Mouse (Mus musculus) gastrocnemius, adult 2 months (tissue): ENCODE measurements at regions not wholly inside any gene's neighbourhood (a gene's known extent, or its start where the extent isn't known, plus 50 kb on each side); places are given as distances from the start of the nearest gene placed in this dataset.
A peak's percentile ranks its signal among the peaks of the same experiment; 100 is the strongest.
"Not testable (repeated sequence)": the region's sequence is repeated elsewhere in the genome, so short reads cannot be mapped to it uniquely, and the experiment has no call there.

Experiments used
- DNase-seq: peaks from one replicate; pipeline ENCODE4 v3.0.0; 2022
- H3K27ac ChIP-seq: fragments of 200-600 bp; 2 replicates; pipeline ENCODE4 v1.8.1; 2022; ENCODE audit warnings: mild to moderate bottlenecking
- H3K4me3 ChIP-seq: fragments of 200-600 bp; 2 replicates; pipeline ENCODE4 v1.8.1; 2022; ENCODE audit warnings: mild to moderate bottlenecking, moderate library complexity
- CTCF ChIP-seq: fragments of 200-600 bp; IDR thresholded peaks from 2 replicates; pipeline ENCODE4 v1.8.1; 2022; ENCODE audit warnings: antibody characterized with exemption, mild to moderate bottlenecking, moderate library complexity
- intact Hi-C: fragments of 180-260 bp; cut with DNase I; formaldehyde crosslinking; loops from one replicate; pipeline ENCODE4 v1.15.1; 2025

GRCm38 (mm10) chr17:13432256-13432655 lies 77.9 kb downstream of the Tcp10c start:
- DNase-seq, intact Hi-C loops, H3K4me3 ChIP-seq, H3K27ac ChIP-seq: not testable (repeated sequence)

- H3K4me3 ChIP-seq, intact Hi-C loops, H3K27ac ChIP-seq: not testable (repeated sequence)
These were observed 79.8 kb downstream of the Tcp10c start for GRCm38 (mm10) chr17:13434146-13434545.

GRCm38 (mm10) chr17:13438790-13439189 lies 84.4 kb downstream of the Tcp10c start:
- H3K4me3 ChIP-seq, DNase-seq, intact Hi-C loops, H3K27ac ChIP-seq: not testable (repeated sequence)

More at GRCm38 (mm10) chr17:13434146-13434545, 79.8 kb downstream of the Tcp10c start:
- not testable (repeated sequence) for DNase-seq

GRCm38 (mm10) chr17:13440708-13441530 lies 86.5 kb downstream of the Tcp10c start:
- intact Hi-C loops, DNase-seq, H3K27ac ChIP-seq, H3K4me3 ChIP-seq: not testable (repeated sequence)

- DNase-seq, intact Hi-C loops, H3K27ac ChIP-seq, H3K4me3 ChIP-seq: not testable (repeated sequence)
These were observed 87.9 kb downstream of the Tcp10c start for GRCm38 (mm10) chr17:13442229-13442628.

- DNase-seq, H3K4me3 ChIP-seq, H3K27ac ChIP-seq, intact Hi-C loops: not testable (repeated sequence)
These were observed 102.7 kb downstream of the Tcp10c start for GRCm38 (mm10) chr17:13456869-13457600.

- DNase-seq, H3K4me3 ChIP-seq, intact Hi-C loops, H3K27ac ChIP-seq: not testable (repeated sequence)
These were observed 103.6 kb downstream of the Tcp10c start for GRCm38 (mm10) chr17:13457942-13458341.

GRCm38 (mm10) chr17:13458814-13459213 lies 104.4 kb downstream of the Tcp10c start:
- H3K27ac ChIP-seq, H3K4me3 ChIP-seq, intact Hi-C loops, DNase-seq: not testable (repeated sequence)

GRCm38 (mm10) chr17:13462663-13463062 lies 108.3 kb downstream of the Tcp10c start:
- intact Hi-C loops, H3K27ac ChIP-seq, DNase-seq, H3K4me3 ChIP-seq: not testable (repeated sequence)

- DNase-seq, H3K4me3 ChIP-seq, H3K27ac ChIP-seq, intact Hi-C loops: not testable (repeated sequence)
These were observed 111.5 kb downstream of the Tcp10c start for GRCm38 (mm10) chr17:13465822-13466221.

- intact Hi-C loops = loop anchor here (5.0 kb wide), 1 partner anchor 297 kb away; no protein-coding TSS in a partner anchor
- not testable (repeated sequence) for H3K4me3 ChIP-seq, H3K27ac ChIP-seq, DNase-seq
These were observed 115.6 kb downstream of the Tcp10c start for GRCm38 (mm10) chr17:13469867-13470380.

- H3K4me3 ChIP-seq = no peak overlapping the region
- peak; percentile 59 for DNase-seq
- intact Hi-C loops = loop anchor here (1.0 to 5.0 kb wide), 2 partner anchors 295 to 356 kb away; no protein-coding TSS in a partner anchor
- no peak overlapping the region for H3K27ac ChIP-seq
- TF ChIP-seq CTCF = peak; percentile 92
These were observed 118.2 kb downstream of the Tcp10c start for GRCm38 (mm10) chr17:13472460-13473062.
